Mouse (Mus musculus): ENCODE data around the gene Nr1d1.

GRCm38 (mm10) chr11:98748506-98749416, 26.4 kb downstream of the Nr1d1 start:
- TF ChIP-seq CTCF (IDR thresholded peaks at IDR 0.05; ENCODE audit: extremely low read depth, insufficient read depth, insufficient read length, insufficient replicate concordance) (no peak), POLR2A (IDR thresholded peaks at IDR 0.05; ENCODE audit: low read depth, low read length) (no peak)

Measured in spleen, adult 2 months (tissue).